Mouse (Mus musculus): ENCODE results near the gene Ube2h.

The Ube2h gene

GRCm38 (mm10) chr6:30167192-30167591 is 137.1 kb downstream of the Ube2h start:
- peak; percentile 44 for DNase-seq (ENCODE audit: extremely low spot score)

GRCm38 (mm10) chr6:30166349-30166748 is 138.0 kb downstream of the Ube2h start:
- no peak for DNase-seq (ENCODE audit: extremely low spot score)

GRCm38 (mm10) chr6:30162091-30162490 is 142.2 kb downstream of the Ube2h start:
- no peak for DNase-seq (ENCODE audit: extremely low spot score)

- DNase-seq (ENCODE audit: extremely low spot score) = no peak
Observed at GRCm38 (mm10) chr6:30161618-30162017, 142.7 kb downstream of the Ube2h start.

Data from embryo, embryonic 9.5 days (tissue).